ENCODE assay signal across 21 mouse cellular contexts in the genomic region with DNA sequence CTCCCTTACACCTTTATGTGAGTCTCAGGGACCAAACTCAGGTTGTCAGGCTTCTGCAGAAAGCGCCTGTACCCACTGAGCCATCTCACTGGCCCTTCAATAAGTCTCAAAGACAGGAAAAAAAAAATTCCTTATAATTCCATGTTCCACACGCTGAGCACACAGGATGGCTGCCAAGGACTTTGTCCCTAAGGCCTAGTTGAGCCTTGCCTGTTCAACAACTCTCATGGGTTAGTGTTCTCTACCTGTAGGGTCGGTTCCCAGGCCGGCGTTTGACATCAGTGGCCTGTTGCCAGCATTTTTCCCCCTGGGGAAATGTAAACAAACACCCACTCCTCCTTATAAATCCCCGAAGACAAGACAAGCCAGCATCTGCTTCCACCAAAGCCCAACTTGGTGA. TPM values are rescaled to one million over a fixed set of nuclear protein-coding genes. Genes with fewer than 3 reads are reported as not detected.
A peak's percentile ranks its signal among the peaks of the same experiment; 100 is the strongest.
DNase-seq lines count a peak whose midpoint lies in the region; ATAC-seq and TF ChIP-seq lines count a peak whose summit lies in the region.
"Had no signal": no experiment of that assay in that cellular context is flagged by ENCODE, and none has a peak within 500 bp of the region (broad histone marks: within the 10 kb centered on the region; RNA-seq: fewer than 3 reads in every experiment).

No protein-coding gene starts in this region.

- no peak for TF ChIP-seq CTCF in kidney, adult 2 months (conservative IDR thresholded peaks at IDR 0.05; ENCODE audit: insufficient read depth, insufficient read length, low read depth, low read length)

- H3K4me1 ChIP-seq in kidney, adult 2 months (ENCODE audit: control insufficient read depth, insufficient read depth, low read length) = peaks cover 30% of the 10 kb centered on the region
- H3K4me1 ChIP-seq in kidney, embryonic 14.5 days (ENCODE audit: control insufficient read depth, insufficient read depth, low read length) = peaks cover 7% of the 10 kb centered on the region; the same call in 1 of the 2 replicates
- no peaks in the 10 kb centered on the region for H3K4me1 ChIP-seq in hindbrain, embryonic 13.5 days (replicated peaks)
- H3K4me1 ChIP-seq: embryonic facial prominence, embryonic 12.5 days; forebrain, embryonic 15.5 days had no signal

- H3K27me3 ChIP-seq in kidney, adult 2 months (replicated peaks; ENCODE audit: control insufficient read depth, insufficient read depth, low read length) = no peaks in the 10 kb centered on the region
- no peaks in the 10 kb centered on the region for H3K27me3 ChIP-seq in kidney, embryonic 14.5 days (ENCODE audit: control insufficient read depth, insufficient read depth, low read length)
- H3K27me3 ChIP-seq in hindbrain, embryonic 13.5 days = no peaks in the 10 kb centered on the region
- H3K27me3 ChIP-seq: embryonic facial prominence, embryonic 12.5 days; forebrain, embryonic 13.5 days; forebrain, embryonic 15.5 days; Patski had no signal

- 47% methylated on average over 6 of the region's 6 CpGs for WGBS in kidney, adult 2 months
- WGBS in kidney, embryonic 14.5 days = 86% methylated on average over 6 of the region's 6 CpGs
- WGBS in hindbrain, embryonic 13.5 days = 88% methylated on average over 6 of the region's 6 CpGs

- H3K36me3 ChIP-seq in kidney, adult 2 months (ENCODE audit: control insufficient read depth, insufficient read depth, low read length) = no peaks in the 10 kb centered on the region
- H3K36me3 ChIP-seq in kidney, embryonic 14.5 days (ENCODE audit: control insufficient read depth, insufficient read depth, low read length) = no peaks in the 10 kb centered on the region
- H3K36me3 ChIP-seq in hindbrain, embryonic 13.5 days = no peaks in the 10 kb centered on the region
- H3K36me3 ChIP-seq: embryonic facial prominence, embryonic 10.5 days; embryonic facial prominence, embryonic 12.5 days; forebrain, embryonic 15.5 days; G1E had no signal

- no peak for TF ChIP-seq POLR2A in kidney, adult 2 months (IDR thresholded peaks at IDR 0.05; ENCODE audit: low read depth, low read length)

- peak; percentile 77 for DNase-seq in kidney, adult 2 months
- DNase-seq in kidney, postnatal 36 days = peak; percentile 52 to 63
- no peak for DNase-seq in kidney, adult 18-20 months
- DNase-seq: adrenal gland, adult 8-10 months; adrenal gland, postnatal 14 days; adrenal gland, postnatal 36 days; cerebellum, adult 11-12 months; cerebellum, adult 2 months; cerebellum, adult 9-10 months; cerebellum, postnatal 10 days; cerebellum, postnatal 25 days; forebrain, postnatal 0 days had no signal

- no peaks in the 10 kb centered on the region for H3K9me3 ChIP-seq in kidney, embryonic 14.5 days (ENCODE audit: control insufficient read depth, low read length)
- H3K9me3 ChIP-seq in hindbrain, embryonic 13.5 days = no peaks in the 10 kb centered on the region
- H3K9me3 ChIP-seq: embryonic facial prominence, embryonic 10.5 days; embryonic facial prominence, embryonic 12.5 days; forebrain, embryonic 13.5 days; forebrain, embryonic 15.5 days; G1E had no signal

- no peak overlapping the region for H3K9ac ChIP-seq in kidney, embryonic 14.5 days (ENCODE audit: low read depth, low read length)
- no peak overlapping the region for H3K9ac ChIP-seq in hindbrain, embryonic 13.5 days
- H3K9ac ChIP-seq: embryonic facial prominence, embryonic 12.5 days; forebrain, embryonic 13.5 days; forebrain, embryonic 15.5 days; forebrain, postnatal 0 days had no signal

- H3K4me2 ChIP-seq in kidney, embryonic 14.5 days (replicated peaks; ENCODE audit: low read depth, low read length) = no peak overlapping the region
- no peak overlapping the region for H3K4me2 ChIP-seq in hindbrain, embryonic 13.5 days
- H3K4me2 ChIP-seq: embryonic facial prominence, embryonic 12.5 days; forebrain, embryonic 13.5 days; forebrain, embryonic 15.5 days had no signal

- no peak for ATAC-seq in kidney, embryonic 14.5 days (ENCODE audit: low FRiP score, low TSS enrichment)
- ATAC-seq in hindbrain, embryonic 13.5 days (ENCODE audit: low FRiP score) = no peak
- ATAC-seq: activated CD4-positive, CD25-positive, alpha-beta regulatory T cell, adult 4 months; forebrain, embryonic 13.5 days; forebrain, embryonic 15.5 days; forebrain, postnatal 0 days; Patski had no signal

- 0 out of 2 replicates have a peak overlapping the region, but pooled peaks have one; percentile 19 for H3K27ac ChIP-seq in kidney, adult 2 months (ENCODE audit: insufficient read depth, low read depth, low read length)
- H3K27ac ChIP-seq in kidney, embryonic 14.5 days (ENCODE audit: low read depth, low read length) = no peak overlapping the region
- no peak overlapping the region for H3K27ac ChIP-seq in hindbrain, embryonic 13.5 days
- H3K27ac ChIP-seq: embryonic facial prominence, embryonic 10.5 days; embryonic facial prominence, embryonic 12.5 days; forebrain, embryonic 13.5 days; forebrain, embryonic 15.5 days had no signal

- no peak overlapping the region for H3K4me3 ChIP-seq in kidney, adult 2 months (ENCODE audit: insufficient read depth, low read depth, low read length)
- H3K4me3 ChIP-seq in kidney, embryonic 14.5 days (ENCODE audit: low read length) = no peak overlapping the region
- H3K4me3 ChIP-seq in hindbrain, embryonic 13.5 days = no peak overlapping the region
- H3K4me3 ChIP-seq: embryonic facial prominence, embryonic 10.5 days; embryonic facial prominence, embryonic 12.5 days; forebrain, embryonic 13.5 days; forebrain, embryonic 15.5 days had no signal

RNA-seq across cellular contexts. Expression of a gene that starts 8.3 kb away (rescaled TPM):
- polyA plus RNA-seq in kidney, adult 2 months (2012; rRNA removed) = 18.5 and 23.0 TPM in 2 replicates
- polyA plus RNA-seq in kidney, embryonic 14.5 days (2014; fragmentation: Nextera tagmentation; extraction: Ambion mirVana) = 44.8 and 64.0 TPM in 2 replicates
- polyA plus RNA-seq in hindbrain, embryonic 13.5 days (2015; fragmentation: Nextera tagmentation; extraction: Ambion mirVana) = 211 and 214 TPM in 2 replicates
- polyA plus RNA-seq: G1E had no signal
